Mouse (Mus musculus) adrenal gland, postnatal 36 days (tissue): ENCODE measurements around the gene Rps6ka1. TPM values are rescaled to one million over a fixed set of nuclear protein-coding genes. Genes with fewer than 3 reads are reported as not detected.
"Not testable (repeated sequence)": the region's sequence is repeated elsewhere in the genome, so short reads cannot be mapped to it uniquely, and the experiment has no call there.

Experiments used
- DNase-seq, 2 experiments: peaks; one replicate each; pipeline ENCODE4 v3.0.0; 2021; ENCODE audit warnings: mixed read lengths in 1 of 2
- long read RNA-seq, 2 experiments: library from polyadenylated mRNA; stranded (forward); transcript quantifications; one replicate each; pipeline ENCODE4 v2.0.0; 2021; ENCODE audit warnings: borderline sequencing depth in 2 of 2
- total RNA-seq, 2 experiments: library from RNA; stranded (reverse); gene quantifications; 2 replicates each; pipeline ENCODE4 v1.2.3; 2021

Gene Rps6ka1
- 10 to 100 TPM; 13.6 to 18.1 TPM for total RNA-seq
- long read RNA-seq, experiment 1, transcript Rps6ka1-202 (22 exons, 3,135 nt): major isoform, 8 of 18 reads
- long read RNA-seq, experiment 1, partial matches to known transcripts: 3 of 18 reads
- long read RNA-seq, experiment 1, other reads (novel, unspliced or antisense): 4 of 18 reads
- long read RNA-seq, experiment 2, transcript Rps6ka1-202 (22 exons, 3,135 nt): major isoform, 9 of 17 reads
- long read RNA-seq, experiment 2, partial matches to known transcripts: 2 of 17 reads
- long read RNA-seq, experiment 2, other reads (novel, unspliced or antisense): 5 of 17 reads

DNA sequence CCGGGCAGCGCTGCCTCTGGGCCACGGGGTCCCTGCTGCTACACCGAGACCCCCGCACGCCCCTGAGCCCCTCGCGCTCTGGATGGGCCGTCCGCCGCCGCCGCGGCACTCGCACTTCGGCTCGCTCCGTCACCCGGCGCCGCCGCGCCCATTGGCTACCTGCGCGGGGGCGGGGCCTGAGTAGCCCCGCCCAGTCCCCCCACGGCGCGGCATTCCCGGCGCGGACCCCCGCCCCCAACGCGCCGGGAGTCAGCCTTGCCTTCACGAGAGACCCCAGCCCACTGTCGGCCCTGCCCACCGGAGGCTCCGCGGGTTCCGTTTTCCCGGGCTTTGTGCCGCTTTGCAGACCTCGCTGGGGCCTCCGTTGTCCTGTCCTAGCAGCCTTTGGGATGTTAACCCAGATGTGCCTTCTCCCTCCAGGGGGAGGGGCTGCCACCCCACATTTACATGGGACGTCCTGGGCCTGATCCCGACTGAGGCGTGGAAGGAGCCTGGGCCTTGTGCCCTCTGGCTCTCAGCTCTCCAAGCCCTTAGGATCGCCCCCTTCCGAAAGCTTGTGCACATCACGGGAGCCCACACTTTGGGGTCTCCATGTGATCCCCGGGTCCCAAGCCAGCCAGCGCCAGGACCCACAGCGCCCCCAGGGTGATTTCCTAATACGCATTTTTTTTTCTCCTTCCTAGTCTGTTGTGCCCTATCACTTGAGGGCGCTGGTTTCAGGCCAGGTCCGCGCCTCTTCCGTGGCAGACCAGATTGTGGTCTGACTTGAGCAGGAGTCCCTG is at the start of gene Rps6ka1:
TSS of gene Rps6ka1 (minus strand) at position 126 of the 782 bp plus-strand sequence.
- peak; percentile 74 to 84 for DNase-seq

DNA sequence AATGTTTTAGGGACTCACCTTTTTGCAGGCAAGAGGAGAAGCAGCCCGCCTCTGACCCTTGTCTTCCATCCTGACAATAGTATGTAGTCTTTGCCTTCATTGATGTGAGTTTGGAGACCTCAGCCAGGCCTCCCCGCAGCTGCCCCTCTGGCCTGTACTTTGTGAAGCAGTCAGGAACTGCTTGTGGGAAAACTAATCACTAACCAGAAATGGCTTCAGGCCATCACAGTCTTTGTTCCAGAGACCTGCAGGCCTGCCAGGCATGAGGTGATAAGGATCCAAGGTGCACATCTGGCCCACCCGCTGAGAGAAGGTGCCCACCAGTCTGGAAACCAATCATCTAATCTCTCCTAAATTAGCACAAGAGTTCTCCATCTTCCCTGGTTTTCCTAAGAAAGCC is 44.2 kb upstream of the Rps6ka1 start:
- DNase-seq: no peak

DNA sequence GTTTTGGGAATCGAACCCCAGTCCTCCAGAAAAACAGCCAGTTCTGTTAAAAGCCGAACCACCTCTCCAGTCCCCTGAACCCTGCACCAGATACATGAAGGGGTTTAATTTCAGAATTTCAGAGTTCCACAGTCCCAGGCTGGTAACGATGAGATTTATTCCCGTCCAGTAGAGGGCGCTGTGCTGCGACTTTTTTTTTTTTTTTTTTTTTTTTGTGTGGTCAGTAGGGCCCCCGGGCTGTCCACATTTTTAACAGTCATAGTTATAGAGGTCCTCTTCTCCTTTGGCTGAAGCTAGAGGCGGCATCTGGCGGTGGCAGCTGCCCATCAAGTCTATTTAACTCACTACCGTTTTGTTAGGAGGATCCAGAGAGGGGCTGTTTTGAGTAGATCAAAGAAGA is 43.8 kb upstream of the Rps6ka1 start:
- DNase-seq: peak in 1 of 2 experiments; percentile 37

DNA sequence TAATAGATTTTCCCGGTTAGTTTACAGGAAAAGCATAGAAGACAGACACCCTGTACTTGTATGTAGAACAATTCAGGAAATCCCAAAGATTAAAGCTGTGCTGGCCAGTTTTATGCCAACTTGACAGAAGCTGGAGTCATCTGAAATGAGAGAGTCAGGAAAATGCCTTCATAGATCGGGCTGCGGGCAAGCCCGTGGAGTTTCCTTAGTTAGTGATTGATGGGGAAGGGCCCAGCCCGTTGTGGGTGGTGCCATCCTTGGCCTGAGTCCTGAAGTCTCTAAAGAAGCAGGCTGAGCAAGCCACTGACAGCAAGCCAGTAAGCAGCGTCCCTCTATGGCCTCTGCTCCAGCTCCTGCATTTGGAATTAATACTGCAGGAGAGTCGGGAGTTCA is 41.7 kb upstream of the Rps6ka1 start:
- peak; percentile 49 to 57 for DNase-seq

DNA sequence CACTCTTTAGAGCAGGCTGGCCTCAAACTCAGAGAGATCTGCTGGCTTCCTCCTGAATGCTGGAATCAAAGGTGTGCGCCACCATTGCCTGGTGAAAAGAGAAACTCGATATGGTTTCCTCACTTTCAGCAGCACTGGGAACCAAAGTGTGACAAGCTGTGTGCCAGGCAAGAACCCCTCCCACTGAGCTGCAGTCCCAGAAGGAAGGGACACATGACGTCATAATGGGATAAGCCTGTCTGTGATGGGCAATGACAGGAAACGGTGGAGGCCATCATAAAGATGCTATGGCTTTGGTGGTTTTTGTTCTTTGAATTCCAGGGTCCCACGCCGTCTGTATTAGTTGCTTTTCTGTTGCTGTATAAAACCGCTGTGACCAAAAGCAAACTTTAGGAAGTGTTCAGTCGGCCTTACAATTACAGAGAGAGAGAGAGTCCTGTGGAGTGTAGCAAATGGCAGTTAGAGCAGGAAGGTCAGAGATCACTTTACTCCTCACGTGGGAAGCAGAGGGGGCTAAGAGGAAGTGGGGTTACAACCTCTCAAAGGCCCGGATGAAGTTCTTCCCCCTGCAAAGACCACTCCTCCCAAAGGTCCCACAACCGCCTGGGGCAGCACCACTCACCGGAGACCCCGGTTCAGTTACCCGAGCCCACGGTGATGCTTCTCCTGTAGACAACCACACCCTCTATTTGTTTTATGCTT is 41.1 kb upstream of the Rps6ka1 start:
- no peak for DNase-seq

DNA sequence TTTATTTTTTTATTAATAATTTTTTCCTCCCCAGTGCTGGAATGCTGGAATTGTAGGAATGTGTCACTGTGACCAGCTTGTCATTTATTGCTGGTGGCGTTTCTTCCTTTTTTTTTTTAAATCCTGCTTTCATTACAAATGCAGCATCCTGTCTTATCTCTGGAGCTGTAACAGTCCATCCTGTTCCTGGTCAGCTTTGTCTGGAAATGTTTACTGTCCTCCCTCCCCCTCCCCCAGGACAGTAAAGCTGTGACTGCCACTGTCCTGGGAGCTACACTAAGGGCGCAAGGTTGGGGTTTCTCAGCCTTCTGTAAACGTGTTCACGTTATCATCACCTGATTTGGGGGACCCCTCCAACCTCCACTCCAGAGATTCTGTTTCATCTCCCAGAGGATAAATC is 37.6 kb upstream of the Rps6ka1 start:
- DNase-seq: no peak

DNA sequence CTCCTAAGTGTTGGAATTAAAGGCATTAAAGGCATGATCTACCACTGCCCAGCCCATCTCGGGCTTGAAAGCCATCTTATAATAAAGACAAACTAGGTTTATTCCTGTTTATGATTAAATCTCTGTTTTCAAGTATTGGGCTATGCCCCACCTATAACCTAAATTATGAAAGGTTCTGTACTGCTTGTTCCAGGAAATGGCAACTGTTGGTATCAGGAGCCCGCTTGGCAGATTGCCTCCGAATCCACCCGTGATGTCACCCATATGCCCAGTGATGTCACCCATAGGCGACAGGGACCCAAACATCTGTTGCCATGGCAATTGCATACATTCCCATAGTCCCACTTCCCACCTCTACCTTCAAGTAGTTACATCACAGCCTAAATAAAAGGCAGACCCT is 36.1 kb upstream of the Rps6ka1 start:
- DNase-seq: no peak

DNA sequence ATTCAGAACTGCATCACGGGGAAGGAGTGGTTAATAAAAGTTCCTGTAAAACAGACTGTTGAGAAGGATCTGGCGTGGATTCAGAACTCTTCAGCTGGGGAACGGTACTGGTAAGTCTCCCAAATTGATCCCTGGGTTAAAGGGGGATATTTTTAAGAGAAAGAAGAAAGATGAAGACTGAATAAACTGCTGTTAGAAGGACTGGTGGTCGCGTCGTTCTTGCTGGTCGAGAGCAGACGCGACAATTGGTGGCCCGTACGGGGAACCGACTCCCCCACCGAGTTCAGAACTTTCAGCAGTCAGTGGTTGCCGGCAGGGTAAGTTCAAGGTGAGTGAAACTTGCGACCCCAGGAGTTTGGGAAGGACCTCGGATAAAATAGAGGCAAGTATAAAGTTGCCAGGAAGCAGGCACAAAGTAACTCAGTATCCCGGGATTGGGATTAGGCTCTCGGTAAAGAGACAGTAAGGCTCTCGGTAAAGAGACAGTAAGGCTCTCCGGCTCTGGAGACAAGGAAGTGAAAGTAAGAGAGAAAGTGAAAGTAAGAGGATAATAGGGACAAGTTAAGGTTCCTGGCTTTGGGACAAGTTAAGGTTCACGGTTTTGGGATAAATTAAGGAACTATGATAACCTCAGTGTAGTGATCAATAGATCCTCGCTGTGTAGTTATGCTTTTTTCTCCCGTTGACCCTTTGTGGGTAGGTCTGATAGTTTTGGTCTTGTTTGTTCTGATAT is 30.7 kb upstream of the Rps6ka1 start:
- DNase-seq: not testable (repeated sequence)

DNA sequence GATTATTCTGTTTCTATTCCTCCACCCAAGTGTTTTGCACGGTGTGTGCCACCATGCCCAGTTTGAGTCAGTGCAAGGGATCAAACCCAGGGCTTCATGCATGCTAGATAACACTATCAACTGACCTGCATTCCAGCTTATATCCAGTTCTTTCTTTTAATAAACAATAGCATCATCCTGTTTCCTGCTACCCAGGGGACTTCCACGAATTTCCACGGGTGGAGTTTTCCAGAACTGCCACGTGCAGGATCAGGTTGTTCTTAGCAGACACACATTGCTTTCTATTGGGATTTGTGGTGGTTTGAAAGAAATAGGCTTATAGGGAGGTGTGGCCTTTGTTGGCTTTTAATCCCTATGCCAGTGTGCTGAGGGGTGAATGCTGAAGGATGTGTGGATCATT is 24.4 kb upstream of the Rps6ka1 start:
- no peak for DNase-seq

DNA sequence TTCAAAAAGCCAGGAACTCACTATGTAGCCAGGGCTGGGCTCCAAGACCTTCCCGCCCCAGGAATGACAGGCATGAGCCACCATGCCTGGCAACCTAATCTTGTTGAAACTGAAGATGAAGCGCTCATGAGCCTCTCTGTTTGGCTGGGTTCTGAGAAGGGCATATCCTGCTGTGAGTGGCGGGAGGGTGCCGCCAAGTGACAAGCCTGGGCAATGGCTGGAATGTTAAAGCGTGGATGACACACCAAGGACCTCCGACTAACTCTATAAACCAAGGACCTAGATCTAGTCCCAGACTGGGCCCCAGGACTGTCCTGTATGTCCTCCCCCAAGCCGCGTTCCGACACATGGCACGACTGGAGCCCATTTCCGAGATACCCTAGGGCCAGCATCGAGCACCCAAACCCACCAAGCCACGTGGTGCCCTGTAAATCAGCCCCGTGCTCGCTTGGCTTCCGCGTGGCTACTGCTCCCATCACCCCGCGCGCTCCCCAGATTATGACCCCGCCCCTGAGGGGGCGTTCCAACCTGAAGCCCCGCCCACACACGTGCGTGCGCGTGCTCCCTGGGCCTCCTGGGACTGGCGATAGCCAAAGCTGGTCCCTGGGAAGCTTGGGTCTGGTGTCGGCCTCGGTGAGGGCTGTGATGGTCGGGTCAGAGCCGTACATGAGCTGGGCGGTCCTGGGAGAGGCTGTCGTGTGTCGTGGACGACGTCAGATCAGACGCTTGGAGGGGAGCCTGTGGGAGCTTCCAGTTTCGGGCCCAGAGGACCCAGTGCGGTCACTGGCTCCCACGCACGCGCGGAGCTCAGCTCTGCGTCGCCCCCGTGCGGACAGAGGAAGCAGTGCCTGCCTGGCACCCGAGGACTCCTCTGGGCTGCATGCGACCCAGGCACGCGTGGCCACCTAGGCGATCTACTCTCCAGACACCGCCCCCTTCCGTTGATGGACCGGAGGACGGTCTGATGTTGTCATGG is 22.9 kb upstream of the Rps6ka1 start:
- peak; percentile 96 for DNase-seq

DNA sequence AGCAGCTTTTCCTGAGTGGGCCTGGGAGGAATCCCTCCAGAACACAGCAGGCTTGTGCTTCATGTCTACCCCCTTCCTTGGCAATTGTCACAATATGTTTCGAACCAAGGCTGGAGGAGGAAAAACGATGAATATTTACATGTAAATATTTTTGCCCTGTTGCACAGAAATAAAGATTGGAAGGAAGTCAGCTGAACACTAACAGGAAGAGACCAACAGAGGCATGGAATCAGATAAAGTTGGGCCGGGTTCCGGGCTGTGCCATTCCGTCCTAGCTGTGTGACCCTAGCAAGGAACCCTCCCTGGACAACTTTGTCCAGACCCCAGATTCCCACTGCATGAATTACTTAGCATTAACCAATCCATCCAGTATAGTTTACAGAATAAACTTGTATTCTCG is 20.5 kb upstream of the Rps6ka1 start:
- DNase-seq: no peak

DNA sequence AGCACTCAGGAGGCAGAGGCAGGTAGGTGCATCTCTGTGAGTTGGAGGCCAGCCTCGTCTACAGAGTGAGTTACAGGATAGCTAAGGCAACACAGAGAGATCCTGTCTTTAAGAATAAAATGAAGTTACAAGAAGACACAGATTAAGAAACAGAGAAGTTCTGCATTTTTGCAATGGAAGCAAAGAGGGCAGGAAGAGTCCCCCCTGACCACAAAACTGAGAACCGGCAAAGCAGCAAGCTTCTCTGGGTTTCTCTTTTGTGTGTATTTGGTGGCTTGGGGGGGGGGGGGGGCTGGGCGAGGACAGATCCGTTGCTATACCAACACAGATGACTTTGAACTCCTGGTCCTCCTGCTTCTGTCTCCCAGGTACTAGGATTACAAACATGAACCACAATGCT is 19.5 kb upstream of the Rps6ka1 start:
- no peak for DNase-seq

DNA sequence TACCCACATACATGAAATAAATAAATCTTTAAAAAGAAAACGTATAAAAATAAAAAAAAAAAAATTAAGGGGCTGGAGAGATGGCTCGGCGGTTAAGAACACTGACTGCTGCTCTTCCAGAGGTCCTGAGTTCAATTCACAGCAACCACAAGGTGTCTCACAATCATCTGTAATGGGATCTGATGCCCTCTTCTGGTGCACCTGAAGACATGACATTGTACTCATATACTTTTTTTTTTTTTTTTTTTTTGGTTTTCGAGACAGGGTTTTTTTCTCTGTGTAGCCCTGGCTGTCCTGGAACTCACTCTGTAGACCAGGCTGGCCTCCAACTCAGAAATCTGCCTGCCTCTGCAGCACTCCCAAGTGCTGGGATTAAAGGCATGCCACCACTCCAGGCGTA is 18.7 kb upstream of the Rps6ka1 start:
- not testable (repeated sequence) for DNase-seq

DNA sequence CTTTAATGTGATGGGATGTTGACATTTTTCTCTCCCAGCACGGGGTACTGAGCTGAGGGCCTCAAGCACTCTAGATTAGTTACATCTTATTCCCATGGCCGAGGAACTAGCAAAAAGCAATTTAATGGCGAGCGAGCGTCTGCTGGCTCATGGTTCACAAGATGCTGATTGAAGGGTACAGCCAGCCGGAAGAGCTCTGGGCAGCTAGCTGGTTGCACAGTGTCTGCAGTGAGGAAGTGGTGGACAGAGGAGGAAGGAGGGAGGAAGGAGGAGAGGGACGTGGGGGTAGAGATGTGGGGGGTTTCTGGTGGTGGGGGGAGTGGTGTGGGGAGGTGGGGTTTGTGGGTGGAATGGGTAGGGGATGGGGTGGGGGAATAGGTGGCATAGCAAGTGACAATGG is 17.6 kb upstream of the Rps6ka1 start:
- no peak for DNase-seq

DNA sequence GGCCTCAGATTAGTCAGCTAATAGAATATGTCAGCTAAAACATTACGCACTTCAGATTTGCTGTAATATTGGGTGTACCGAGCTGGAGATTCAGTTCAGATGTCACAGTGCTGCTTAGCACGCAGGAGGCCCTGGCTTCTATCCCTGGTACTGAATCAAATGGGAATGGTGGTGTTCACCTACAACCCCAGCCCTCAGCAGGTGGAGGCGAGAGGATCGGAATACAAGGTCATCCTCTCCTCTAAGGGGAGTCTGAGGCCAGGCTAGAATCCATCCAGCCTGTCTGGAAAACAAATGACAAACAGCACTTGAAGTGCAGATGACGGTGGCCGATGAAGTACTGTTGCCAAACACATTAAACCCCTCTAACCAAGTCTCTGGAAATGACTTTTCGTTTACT is 16.7 kb upstream of the Rps6ka1 start:
- DNase-seq: no peak

DNA sequence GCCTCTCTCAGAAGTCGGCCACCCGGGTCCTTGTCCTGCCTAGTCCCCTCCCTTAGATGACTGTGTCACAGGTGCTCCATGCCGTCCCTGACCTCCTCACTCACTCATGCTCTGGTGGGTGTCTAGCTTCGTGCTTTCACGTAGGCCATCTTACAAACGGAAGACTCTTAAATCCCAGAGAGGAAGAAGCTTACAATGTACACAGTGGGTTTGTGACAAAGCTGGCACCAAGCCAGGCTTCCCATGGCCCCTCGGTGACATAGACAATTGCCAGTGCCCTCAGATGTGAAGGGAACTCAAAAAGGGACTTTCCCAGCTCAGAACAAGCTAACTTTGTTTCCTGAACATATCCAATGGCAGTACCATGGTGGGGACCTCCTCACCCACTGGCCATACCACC is 15.8 kb upstream of the Rps6ka1 start:
- DNase-seq: no peak

DNA sequence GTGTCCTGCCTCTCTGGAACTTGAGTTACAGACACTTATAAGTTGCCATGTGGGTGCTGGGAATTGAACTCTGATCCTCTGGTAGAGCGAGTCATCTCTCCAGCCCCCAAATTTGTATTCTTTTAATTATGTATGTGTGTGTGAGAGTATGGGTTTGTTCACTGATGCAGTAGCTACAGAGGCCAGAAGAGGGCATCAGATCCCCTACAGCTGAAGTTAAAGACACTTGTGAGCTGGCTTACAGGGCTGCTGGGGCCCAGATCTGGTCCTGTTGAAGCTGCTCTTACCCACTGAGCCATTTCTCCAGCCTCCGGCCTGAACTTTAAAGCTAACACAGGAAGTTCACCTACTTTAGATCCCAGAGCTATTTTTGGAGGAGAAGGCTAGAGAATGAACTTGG is 14.9 kb upstream of the Rps6ka1 start:
- no peak for DNase-seq

DNA sequence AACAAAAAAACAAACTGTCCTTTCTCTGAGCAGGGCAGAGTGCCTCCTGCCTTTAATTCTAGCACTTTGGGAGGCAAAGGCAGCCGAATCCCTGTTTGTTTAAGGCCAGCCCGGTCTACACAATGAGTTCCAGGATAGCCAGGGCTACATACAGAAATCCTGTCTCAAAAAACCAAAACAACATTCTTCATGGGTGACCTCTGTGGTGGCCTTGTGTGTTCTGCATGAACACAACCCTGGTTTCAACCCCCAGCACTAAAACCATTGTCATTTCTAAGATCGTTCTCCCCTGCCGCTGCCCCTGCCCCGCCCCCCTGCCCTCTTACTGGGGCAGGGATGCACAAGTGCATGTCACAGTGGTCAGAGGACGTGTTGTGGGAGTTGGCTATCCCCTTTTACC is 13.3 kb upstream of the Rps6ka1 start:
- DNase-seq: no peak

DNA sequence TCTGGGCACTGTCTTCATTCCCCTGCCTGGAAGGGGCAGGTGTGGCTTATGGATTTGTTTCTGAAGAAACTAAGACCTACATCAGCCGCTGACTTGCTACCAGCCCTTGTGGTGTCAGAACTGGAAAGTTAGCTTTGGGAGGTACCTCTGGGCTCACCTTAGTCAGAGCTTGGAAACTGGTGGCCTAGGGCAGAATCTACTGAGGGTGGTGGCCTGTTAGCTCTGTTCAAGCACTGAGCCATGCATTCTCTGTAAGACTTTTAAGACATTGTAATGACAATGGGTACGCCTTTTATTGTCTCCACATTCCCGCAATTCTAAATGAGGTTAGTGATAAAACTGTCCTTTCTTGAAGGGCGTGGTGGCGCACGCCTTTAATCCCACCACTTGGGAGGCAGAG is 12.8 kb upstream of the Rps6ka1 start:
- DNase-seq: no peak

DNA sequence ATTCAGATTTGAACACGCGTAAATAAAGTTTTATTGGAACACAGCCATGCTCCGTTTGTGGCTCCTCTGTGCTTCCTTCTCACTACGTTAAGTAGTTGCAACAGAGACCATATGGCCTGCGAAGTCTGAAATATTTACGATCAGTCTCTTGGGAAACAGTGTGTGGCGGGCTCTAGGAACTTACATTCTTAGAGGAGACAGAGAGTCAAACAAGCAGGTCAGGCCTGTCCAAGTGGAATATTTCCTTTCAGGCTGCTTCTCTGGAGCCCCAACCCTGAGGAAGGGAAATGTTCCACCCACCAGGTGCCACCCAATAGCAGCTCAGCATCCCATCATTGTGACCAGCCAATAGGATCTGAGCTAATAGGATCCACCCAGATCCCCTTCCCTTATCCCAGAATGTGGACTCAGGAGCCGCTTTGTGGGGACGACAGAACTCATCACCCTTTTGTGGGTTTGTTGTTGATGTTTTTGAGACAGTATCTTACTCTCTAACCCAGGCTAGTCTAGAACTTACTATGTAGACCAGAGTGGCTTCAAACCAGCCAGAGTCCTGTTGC is 11.7 kb upstream of the Rps6ka1 start:
- no peak for DNase-seq

DNA sequence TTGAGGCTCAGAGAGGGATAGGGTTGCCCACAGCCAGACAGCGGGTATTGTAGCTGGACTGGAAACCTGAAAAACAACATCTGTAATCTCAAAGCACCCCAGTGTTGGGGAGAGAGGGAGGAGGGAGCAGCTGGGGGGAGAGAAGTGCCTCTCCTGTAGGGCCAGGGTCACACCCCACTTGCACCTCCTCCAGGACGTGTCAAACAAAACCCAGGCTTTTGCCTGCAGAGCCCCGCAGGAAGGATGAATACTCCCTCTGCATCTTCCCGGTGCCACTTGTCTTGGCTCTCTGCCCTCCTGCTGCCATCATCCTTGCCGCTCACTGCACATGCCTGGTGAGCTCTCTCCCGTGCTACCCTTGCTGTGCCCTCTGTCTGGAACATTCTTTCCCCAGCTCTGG is 10.6 kb upstream of the Rps6ka1 start:
- DNase-seq: no peak
